Mouse (Mus musculus): Measurements from ENCODE around the gene Olfr768. TPM values are rescaled to one million over a fixed set of nuclear protein-coding genes. Genes with fewer than 3 reads are reported as not detected.
"Not testable (repeated sequence)": the region's sequence is repeated elsewhere in the genome, so short reads cannot be mapped to it uniquely, and the experiment has no call there.

Olfr768 gene
- not detected in 2 replicates for polyA plus RNA-seq (2011; ENCODE audit: insufficient read length, low read depth, missing spikeins)

DNA sequence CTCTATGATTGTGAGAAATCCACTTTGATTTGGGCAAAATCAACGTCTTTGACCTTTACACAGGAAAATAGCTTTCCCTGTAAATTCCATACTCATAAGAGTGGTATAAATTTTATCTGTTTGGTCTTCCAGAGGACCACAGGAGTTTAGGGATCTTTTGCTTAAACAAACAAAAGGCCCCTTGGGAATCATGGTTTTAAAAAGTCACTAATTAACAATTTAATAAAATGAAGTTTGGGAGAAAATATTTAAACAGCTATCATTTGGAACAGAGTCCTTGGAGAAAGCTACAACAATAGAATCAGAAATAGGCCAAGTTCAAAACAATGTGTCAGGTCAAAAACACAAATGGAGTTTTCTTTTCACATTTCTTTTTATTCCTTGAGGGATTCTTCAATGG, at the start of gene Olfr768:
Gene Olfr768 (minus strand): TSS at position 101 of the 400 bp plus-strand sequence.
- no peak within 1 kb of the TSS for H3K4me3 ChIP-seq (ENCODE audit: insufficient read depth, low read length)
- H3K4me1 ChIP-seq (ENCODE audit: control insufficient read depth, insufficient read depth, low read length) = no peaks in the 10 kb centered on the region
- no peak within 1 kb of the TSS for H3K27ac ChIP-seq (ENCODE audit: insufficient read depth, low read length)
- TF ChIP-seq POLR2A (IDR thresholded peaks at IDR 0.05; ENCODE audit: low read depth, low read length) = no peak
- no peak for TF ChIP-seq CTCF (IDR thresholded peaks at IDR 0.05; ENCODE audit: borderline replicate concordance, insufficient read depth, low read length)

DNA sequence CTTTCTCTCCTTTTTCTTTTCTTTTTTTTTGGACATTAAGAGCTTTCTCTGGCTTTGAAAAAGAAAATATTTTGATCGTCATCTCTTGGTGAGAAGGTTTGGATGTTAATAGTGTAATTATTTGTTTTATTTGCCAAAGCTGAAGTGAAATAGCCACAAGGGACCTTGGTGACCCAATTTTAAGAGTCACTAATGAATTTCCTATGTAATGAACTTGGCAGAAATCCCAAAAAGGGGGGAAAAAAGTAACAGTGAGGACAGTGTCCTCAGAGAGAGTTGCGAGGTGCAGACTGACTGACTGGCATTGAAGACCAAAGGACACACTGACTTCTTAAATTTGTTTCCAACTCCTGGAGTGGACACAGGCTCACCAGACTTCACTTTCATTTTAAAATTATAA, 39.7 kb upstream of the Olfr768 start, which contains the start of gene Olfr770:
Gene Olfr770 (minus strand): TSS at position 101 of the 400 bp plus-strand sequence.
- TF ChIP-seq POLR2A (IDR thresholded peaks at IDR 0.05; ENCODE audit: low read depth, low read length) (no peak), CTCF (IDR thresholded peaks at IDR 0.05; ENCODE audit: borderline replicate concordance, insufficient read depth, low read length) (no peak)
- Histone ChIP-seq H3K4me3 (ENCODE audit: insufficient read depth, low read length) (no peak within 1 kb of the TSS), H3K27ac (ENCODE audit: insufficient read depth, low read length) (no peak within 1 kb of the TSS), H3K4me1 (ENCODE audit: control insufficient read depth, insufficient read depth, low read length) (no peaks in the 10 kb centered on the region)

DNA sequence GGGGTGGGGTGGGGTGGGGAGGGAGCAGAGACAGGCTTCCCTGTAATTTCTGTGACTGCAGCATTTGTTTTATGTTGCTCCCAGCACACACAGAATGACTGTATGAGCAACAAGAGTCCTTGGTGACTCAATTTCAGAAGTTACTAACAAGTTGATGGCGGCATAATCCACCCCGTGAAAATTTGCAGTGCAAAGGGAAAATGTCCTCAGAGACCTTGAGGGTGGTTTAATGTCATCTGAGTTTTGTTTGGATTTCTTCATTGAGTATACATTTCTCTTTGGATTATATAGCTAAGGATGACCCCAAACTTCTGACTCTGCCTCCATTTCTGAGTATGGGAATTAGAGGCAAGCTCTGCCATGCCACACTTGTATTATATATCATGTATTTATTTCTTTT, 18.6 kb upstream of the Olfr768 start, which contains the start of gene Olfr769:
Gene Olfr769 (minus strand): TSS at position 101 of the 400 bp plus-strand sequence.
- no peak for TF ChIP-seq CTCF (IDR thresholded peaks at IDR 0.05; ENCODE audit: borderline replicate concordance, insufficient read depth, low read length)
- TF ChIP-seq POLR2A (IDR thresholded peaks at IDR 0.05; ENCODE audit: low read depth, low read length) = no peak
- no peak within 1 kb of the TSS for H3K4me3 ChIP-seq (ENCODE audit: insufficient read depth, low read length)
- H3K4me1 ChIP-seq (ENCODE audit: control insufficient read depth, insufficient read depth, low read length) = no peaks in the 10 kb centered on the region
- no peak within 1 kb of the TSS for H3K27ac ChIP-seq (ENCODE audit: insufficient read depth, low read length)

DNA sequence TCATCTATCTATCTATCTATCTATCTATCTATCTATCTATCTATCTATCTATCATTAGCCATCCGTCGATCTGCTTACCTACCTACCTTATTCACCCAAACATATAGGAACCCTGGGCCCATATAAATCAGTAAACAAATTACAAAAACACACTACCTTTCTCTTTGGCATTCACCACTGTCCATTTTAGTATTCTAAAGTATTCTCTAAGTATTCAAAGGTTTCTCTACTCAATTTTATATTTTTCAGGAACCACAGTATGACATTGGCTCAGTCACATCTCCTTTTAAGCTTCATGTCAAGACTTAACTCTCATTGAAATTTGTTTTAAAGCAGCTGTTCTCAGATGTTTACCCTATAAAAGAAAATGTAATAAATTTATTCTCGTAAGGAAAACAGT, 16.0 kb upstream of the Olfr768 start:
- TF ChIP-seq POLR2A (IDR thresholded peaks at IDR 0.05; ENCODE audit: low read depth, low read length) (no peak), CTCF (IDR thresholded peaks at IDR 0.05; ENCODE audit: borderline replicate concordance, insufficient read depth, low read length) (no peak)
- Histone ChIP-seq H3K27ac (ENCODE audit: insufficient read depth, low read length) (no peak overlapping the region), H3K4me3 (ENCODE audit: insufficient read depth, low read length) (no peak overlapping the region), H3K4me1 (ENCODE audit: control insufficient read depth, insufficient read depth, low read length) (no peaks in the 10 kb centered on the region)

DNA sequence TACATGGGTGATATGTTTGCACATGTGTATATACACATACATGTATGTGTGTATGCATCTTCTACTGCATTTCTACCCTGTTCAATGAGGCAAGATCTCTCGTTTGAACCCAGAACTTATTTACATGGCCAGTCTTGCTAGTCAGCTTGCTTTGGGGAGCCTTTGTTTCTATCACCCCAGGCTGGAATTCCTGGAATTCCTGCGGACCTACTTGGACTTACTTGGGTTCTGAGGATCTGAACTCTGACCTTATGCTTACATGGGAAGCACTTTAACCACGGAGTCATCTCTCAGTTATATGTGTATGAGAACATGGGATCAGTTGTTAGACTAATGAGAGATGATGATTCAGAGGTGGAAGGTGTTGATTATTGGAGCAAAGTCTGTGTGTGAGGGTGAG, 2.1 kb upstream of the Olfr768 start:
- TF ChIP-seq POLR2A (IDR thresholded peaks at IDR 0.05; ENCODE audit: low read depth, low read length) (no peak), CTCF (IDR thresholded peaks at IDR 0.05; ENCODE audit: borderline replicate concordance, insufficient read depth, low read length) (no peak)
- no peak overlapping the region for H3K4me3 ChIP-seq (ENCODE audit: insufficient read depth, low read length)
- H3K4me1 ChIP-seq (ENCODE audit: control insufficient read depth, insufficient read depth, low read length) = no peaks in the 10 kb centered on the region
- no peak overlapping the region for H3K27ac ChIP-seq (ENCODE audit: insufficient read depth, low read length)

DNA sequence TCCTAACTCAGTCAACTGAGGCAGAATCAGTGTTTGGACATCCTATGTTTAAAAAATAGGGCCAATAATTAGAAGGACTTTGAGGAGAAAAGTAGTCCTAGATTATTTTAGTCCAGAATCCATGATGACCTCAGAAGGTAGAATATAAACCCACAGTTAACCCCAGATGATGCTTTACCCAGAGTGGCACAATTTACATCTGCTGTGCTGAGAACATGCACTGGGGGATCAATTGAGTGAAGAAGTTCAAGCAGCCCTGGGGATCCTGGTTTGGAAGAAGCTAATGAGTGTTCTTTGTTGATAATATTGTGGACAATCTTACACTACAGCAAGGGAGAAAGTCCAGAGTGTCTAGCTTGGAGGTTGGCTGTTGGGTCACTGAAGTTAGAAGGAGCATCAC, 16.4 kb downstream of the Olfr768 start, which contains the start of gene Olfr767:
Gene Olfr767 (minus strand): TSS at position 101 of the 400 bp plus-strand sequence.
- H3K4me1 ChIP-seq (ENCODE audit: control insufficient read depth, insufficient read depth, low read length); H3K4me3 ChIP-seq (ENCODE audit: insufficient read depth, low read length); H3K27ac ChIP-seq (ENCODE audit: insufficient read depth, low read length): not testable (repeated sequence)

DNA sequence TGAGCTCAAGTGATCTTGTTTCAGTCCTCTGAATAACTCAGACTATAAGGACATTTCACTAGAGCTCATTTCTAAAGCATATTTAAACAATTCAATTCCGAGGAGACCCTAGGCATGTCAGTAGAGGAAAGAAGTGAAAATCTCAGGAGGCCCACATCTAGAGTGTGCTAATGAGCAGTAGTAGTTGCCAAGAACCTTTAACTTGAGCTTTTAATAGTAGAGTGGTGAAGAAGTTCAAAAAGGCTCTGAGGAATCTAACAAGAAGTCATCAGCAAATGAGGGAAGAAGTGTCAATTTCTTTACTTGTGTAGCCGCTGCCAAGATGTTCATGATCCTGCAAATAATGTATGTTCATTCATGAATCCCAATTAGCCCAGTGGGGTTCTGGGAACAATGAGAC, 30.3 kb downstream of the Olfr768 start, which contains the start of gene Olfr766-ps1:
Gene Olfr766-ps1 (minus strand): TSS at position 101 of the 400 bp plus-strand sequence.
- Histone ChIP-seq H3K27ac (ENCODE audit: insufficient read depth, low read length) (no peak within 1 kb of the TSS), H3K4me1 (ENCODE audit: control insufficient read depth, insufficient read depth, low read length) (no peaks in the 10 kb centered on the region), H3K4me3 (ENCODE audit: insufficient read depth, low read length) (no peak within 1 kb of the TSS)
- no peak for TF ChIP-seq POLR2A (IDR thresholded peaks at IDR 0.05; ENCODE audit: low read depth, low read length)
- TF ChIP-seq CTCF (IDR thresholded peaks at IDR 0.05; ENCODE audit: borderline replicate concordance, insufficient read depth, low read length) = no peak

DNA sequence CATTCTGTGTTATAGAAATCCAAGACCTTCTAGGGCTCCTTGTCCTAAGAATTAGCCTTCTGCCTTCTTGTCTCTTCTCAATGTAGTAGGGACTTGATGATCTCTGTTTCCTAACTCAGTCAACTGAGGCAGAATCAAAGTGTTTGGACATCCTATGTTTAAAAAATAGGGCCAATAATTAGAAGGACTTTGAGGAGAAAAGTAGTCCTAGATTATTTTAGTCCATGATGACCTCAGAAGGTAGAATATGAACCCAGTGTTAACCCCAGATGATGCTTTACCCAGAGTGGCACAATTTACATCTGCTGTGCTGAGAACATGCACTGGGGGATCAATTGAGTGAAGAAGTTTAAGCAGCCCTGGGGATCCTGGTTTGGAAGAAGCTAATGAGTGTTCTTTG, 49.3 kb downstream of the Olfr768 start, which contains the start of gene Olfr765:
Gene Olfr765 (minus strand): TSS at position 101 of the 400 bp plus-strand sequence.
- not testable (repeated sequence) for H3K4me3 ChIP-seq (ENCODE audit: insufficient read depth, low read length)

More for the DNA sequence above, 49.3 kb downstream of the Olfr768 start, which contains the start of gene Olfr765:
- not testable (repeated sequence) for H3K27ac ChIP-seq (ENCODE audit: insufficient read depth, low read length); H3K4me1 ChIP-seq (ENCODE audit: control insufficient read depth, insufficient read depth, low read length)

Other genes starting within 250 kb of the Olfr768 start
- 16.3 and 19.4 TPM in 2 replicates for gene Gdf11, start 207.7 kb downstream of the Olfr768 start, polyA plus RNA-seq (2011; ENCODE audit: insufficient read length, low read depth, missing spikeins)
- gene Cd63, start 198.4 kb downstream of the Olfr768 start, polyA plus RNA-seq (2011; ENCODE audit: insufficient read length, low read depth, missing spikeins) = 686 and 779 TPM in 2 replicates
- 5.5 and 7.7 TPM in 2 replicates for gene Rdh5, start 176.5 kb downstream of the Olfr768 start, polyA plus RNA-seq (2011; ENCODE audit: insufficient read length, low read depth, missing spikeins)
- gene Bloc1s1, start 175.3 kb downstream of the Olfr768 start, polyA plus RNA-seq (2011; ENCODE audit: insufficient read length, low read depth, missing spikeins) = 80.5 and 91.4 TPM in 2 replicates
- gene Itga7, start 165.6 kb downstream of the Olfr768 start, polyA plus RNA-seq (2011; ENCODE audit: insufficient read length, low read depth, missing spikeins) = 16.9 and 22.1 TPM in 2 replicates
- gene Mettl7b, start 138.4 kb downstream of the Olfr768 start, polyA plus RNA-seq (2011; ENCODE audit: insufficient read length, low read depth, missing spikeins) = not detected in 2 replicates
- gene Olfr9, start 109.9 kb downstream of the Olfr768 start, polyA plus RNA-seq (2011; ENCODE audit: insufficient read length, low read depth, missing spikeins) = not detected in 2 replicates
- not detected in 2 replicates for gene Olfr763, start 88.6 kb downstream of the Olfr768 start, polyA plus RNA-seq (2011; ENCODE audit: insufficient read length, low read depth, missing spikeins)
- not detected in 2 replicates for gene Olfr764-ps1, start 59.5 kb downstream of the Olfr768 start, polyA plus RNA-seq (2011; ENCODE audit: insufficient read length, low read depth, missing spikeins)
- gene Olfr765, start 49.4 kb downstream of the Olfr768 start, polyA plus RNA-seq (2011; ENCODE audit: insufficient read length, low read depth, missing spikeins) = not detected in 2 replicates
- gene Olfr766-ps1, start 30.4 kb downstream of the Olfr768 start, polyA plus RNA-seq (2011; ENCODE audit: insufficient read length, low read depth, missing spikeins) = not detected in 2 replicates
- not detected in 2 replicates for gene Olfr767, start 16.5 kb downstream of the Olfr768 start, polyA plus RNA-seq (2011; ENCODE audit: insufficient read length, low read depth, missing spikeins)
- gene Olfr769, start 18.5 kb upstream of the Olfr768 start, polyA plus RNA-seq (2011; ENCODE audit: insufficient read length, low read depth, missing spikeins) = not detected in 2 replicates
- not detected in 2 replicates for gene Olfr770, start 39.6 kb upstream of the Olfr768 start, polyA plus RNA-seq (2011; ENCODE audit: insufficient read length, low read depth, missing spikeins)
- not detected in 2 replicates for gene Olfr771, start 65.4 kb upstream of the Olfr768 start, polyA plus RNA-seq (2011; ENCODE audit: insufficient read length, low read depth, missing spikeins)
- gene Olfr772, start 78.5 kb upstream of the Olfr768 start, polyA plus RNA-seq (2011; ENCODE audit: insufficient read length, low read depth, missing spikeins) = not detected in 2 replicates
- gene Olfr773, start 88.0 kb upstream of the Olfr768 start, polyA plus RNA-seq (2011; ENCODE audit: insufficient read length, low read depth, missing spikeins) = not detected in 2 replicates
- gene Olfr774, start 136.8 kb upstream of the Olfr768 start, polyA plus RNA-seq (2011; ENCODE audit: insufficient read length, low read depth, missing spikeins) = not detected in 2 replicates
- not detected in 2 replicates for gene Olfr775, start 149.0 kb upstream of the Olfr768 start, polyA plus RNA-seq (2011; ENCODE audit: insufficient read length, low read depth, missing spikeins)
- gene Olfr776, start 159.8 kb upstream of the Olfr768 start, polyA plus RNA-seq (2011; ENCODE audit: insufficient read length, low read depth, missing spikeins) = not detected in 2 replicates
- not detected in 2 replicates for gene Olfr777, start 172.1 kb upstream of the Olfr768 start, polyA plus RNA-seq (2011; ENCODE audit: insufficient read length, low read depth, missing spikeins)
- not detected in 2 replicates for gene Olfr780, start 218.7 kb upstream of the Olfr768 start, polyA plus RNA-seq (2011; ENCODE audit: insufficient read length, low read depth, missing spikeins)
- gene Olfr781, start 229.5 kb upstream of the Olfr768 start, polyA plus RNA-seq (2011; ENCODE audit: insufficient read length, low read depth, missing spikeins) = not detected in 2 replicates
- gene Olfr782, start 249.5 kb upstream of the Olfr768 start, polyA plus RNA-seq (2011; ENCODE audit: insufficient read length, low read depth, missing spikeins) = not detected in 2 replicates